Mouse (Mus musculus): ENCODE measurements around the gene Ybx2. TPM values are rescaled to one million over a fixed set of nuclear protein-coding genes. Genes with fewer than 3 reads are reported as not detected.
A peak's percentile ranks its signal among the peaks of the same experiment; 100 is the strongest.

The Ybx2 gene
- total RNA-seq, 2 experiments from 2014 or later = 10.4 to 10.9 TPM

DNA sequence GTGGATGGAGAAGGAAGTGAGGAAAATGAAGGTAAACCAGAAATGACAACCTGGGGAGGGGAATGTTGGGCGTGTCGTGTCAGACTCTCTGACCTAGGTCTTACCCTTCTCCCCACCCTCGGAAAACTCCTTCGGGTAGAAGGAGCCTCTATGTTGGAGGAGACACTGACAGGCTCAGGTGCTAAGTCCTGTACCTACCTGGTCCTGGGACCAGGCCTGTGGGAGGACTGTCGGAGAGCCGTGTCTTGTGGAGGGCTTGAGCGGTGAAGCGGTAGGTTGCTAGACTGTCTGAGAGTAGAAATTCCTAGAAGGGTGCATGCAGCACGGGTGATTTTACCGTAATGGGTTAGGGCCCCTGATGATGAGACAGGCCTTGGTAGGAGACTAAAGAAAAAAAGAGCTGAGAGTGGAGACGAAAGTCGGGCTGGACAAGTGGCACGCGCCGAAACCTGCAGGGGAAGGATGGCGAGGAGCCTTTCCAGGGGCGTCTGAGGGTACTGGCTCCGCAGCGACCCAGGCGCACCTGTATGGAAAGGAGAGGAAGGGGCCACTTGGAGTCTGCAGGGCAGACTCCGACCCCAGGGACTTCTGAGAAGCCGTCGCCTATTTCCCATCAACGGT, 29.2 kb downstream of the Ybx2 start, which contains the start of gene Cldn7:
Cldn7 (plus strand) TSS at position 130 of the 621 bp plus-strand sequence.
- no peak for DNase-seq

- no peak for DNase-seq
Measured at GRCm38 (mm10) chr11:69965271-69966005, 29.8 kb downstream of the Ybx2 start.

GRCm38 (mm10) chr11:69966006-69966859, 30.6 kb downstream of the Ybx2 start:
- DNase-seq = no peak

DNA sequence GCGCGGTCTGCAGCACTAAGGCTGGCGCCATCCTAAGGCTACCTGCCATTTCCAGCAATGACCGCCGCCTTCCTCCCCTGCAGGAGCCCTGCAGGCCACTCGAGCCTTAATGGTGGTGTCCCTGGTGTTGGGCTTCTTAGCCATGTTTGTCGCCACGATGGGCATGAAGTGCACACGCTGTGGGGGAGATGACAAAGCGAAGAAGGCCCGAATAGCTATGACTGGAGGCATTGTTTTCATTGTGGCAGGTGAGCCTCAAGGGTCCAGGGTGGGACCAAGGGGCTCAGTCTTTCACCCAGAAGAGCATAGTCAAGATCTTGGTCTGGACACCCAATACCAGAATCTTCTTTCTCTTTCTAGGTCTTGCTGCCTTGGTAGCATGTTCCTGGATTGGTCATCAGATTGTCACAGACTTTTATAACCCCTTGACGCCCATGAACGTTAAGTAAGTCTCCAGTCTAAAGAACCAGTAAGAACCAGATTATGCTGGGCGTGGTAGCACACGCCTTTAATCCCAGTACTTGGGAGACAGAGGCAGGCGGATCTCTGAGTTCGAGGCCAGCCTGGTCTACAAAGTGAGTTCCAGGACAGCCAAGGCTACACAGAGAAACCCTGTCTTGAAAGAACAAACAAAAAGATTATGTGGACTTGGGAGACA, 31.4 kb downstream of the Ybx2 start:
- DNase-seq = no peak

GRCm38 (mm10) chr11:69968793-69969192, 33.2 kb downstream of the Ybx2 start:
- DNase-seq = no peak

GRCm38 (mm10) chr11:69970222-69970621, 34.6 kb downstream of the Ybx2 start:
- DNase-seq = no peak

- DNase-seq = no peak
Measured at GRCm38 (mm10) chr11:69970775-69971174, 35.2 kb downstream of the Ybx2 start.

GRCm38 (mm10) chr11:69974907-69975306, 39.3 kb downstream of the Ybx2 start:
- no peak for DNase-seq

- DNase-seq = no peak
Measured at GRCm38 (mm10) chr11:69976271-69976670, 40.7 kb downstream of the Ybx2 start.

DNA sequence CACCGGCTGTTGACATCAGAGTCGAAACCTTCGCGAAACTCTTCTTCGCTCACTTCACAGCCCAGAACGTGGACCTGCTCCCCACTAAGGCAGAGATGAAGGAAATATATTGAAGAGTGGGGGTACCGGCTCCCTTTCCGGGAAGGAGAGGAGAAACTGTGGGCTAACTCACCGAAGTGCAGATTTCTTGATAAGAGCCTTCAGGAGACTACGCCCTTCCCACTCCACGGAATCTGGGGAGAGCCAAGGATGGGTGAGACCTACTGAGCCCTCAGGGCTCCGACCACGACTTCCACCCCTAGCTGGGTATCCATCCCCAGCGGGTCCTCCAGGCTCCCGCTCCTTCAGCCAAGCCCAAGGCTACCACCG, 44.2 kb downstream of the Ybx2 start:
- no peak for DNase-seq

DNA sequence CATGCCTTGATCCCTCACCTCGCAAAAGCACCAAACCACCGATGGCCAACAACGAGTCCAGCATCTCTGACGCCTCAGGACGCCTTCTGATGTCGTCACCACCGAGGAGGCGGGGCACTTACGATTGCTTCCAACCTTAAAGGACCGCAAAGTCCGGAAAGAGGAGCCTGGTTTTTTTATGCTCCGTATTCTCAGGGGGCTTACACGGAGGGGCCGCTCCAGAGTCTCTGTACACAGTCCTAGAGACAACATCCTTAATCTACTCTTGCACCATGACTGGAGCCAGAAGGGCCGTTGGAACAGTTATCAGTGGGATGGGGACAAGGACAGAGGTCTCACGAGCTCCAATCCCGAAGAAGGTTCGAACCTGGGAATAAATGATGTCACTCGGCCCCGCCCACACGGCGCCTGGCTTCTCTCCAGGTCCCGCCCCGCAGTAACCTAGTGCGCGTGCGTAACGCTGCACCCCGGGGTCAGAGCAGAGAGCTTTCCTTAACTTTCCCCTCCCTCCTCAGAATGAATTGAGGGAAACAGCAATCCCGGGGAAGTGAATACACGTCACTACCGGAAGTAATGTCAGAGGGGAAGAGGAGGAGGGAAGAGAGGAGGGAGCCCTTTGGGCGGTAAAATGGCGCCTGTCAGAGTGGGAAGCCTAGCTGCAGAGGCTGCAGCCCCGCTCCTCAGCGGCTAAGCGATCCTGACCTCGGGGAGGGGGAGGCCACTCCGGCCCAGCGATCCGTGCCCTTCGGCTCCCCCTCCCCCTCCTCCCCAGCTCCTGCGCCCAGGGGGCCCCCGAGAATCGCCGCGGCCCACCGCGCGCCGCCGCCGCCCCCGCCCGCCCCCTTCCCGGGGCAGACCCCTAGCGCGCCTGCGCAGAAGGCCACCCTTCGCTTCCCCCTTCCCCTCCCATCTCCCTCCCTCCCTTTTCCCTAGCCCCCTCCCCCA, 44.9 kb downstream of the Ybx2 start:
- peak; percentile 97 for DNase-seq

DNA sequence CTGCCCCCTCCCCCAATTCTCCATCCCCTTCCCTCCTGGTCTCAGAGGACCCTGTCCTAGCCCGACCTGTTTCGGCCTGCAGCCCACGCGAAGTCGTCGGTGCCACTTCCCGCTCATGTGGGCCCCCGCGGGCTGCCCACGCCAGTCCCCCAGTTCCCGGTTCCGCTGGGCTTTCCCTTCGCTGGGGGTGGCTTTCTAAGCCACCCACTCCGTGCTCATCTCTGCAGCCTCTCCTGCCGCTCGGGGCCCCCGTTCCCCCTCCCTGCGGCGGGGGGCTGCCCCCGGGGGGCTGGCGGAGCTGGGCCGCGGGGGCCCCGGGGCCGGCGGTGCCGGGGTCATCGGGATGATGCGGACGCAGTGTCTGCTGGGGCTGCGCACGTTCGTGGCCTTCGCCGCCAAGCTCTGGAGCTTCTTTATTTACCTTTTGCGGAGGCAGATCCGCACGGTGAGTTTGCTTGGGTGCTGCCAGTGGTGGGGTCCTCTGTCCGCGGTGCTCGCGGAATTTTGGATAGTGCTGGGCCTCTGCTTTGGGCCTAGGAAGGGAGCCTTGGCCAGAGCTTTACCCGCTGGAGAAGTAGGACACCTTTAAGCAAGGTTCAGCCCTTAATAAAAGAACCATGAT, 45.7 kb downstream of the Ybx2 start, which contains the start of gene Ctdnep1:
Ctdnep1 (plus strand) TSS at position 16 of the 622 bp plus-strand sequence.
- DNase-seq = no peak

GRCm38 (mm10) chr11:69982225-69982624, 46.6 kb downstream of the Ybx2 start, which contains the start of gene Elp5:
Elp5 (minus strand) TSS chr11:69982517.
- no peak for DNase-seq

- peak; percentile 74 for DNase-seq
Measured at GRCm38 (mm10) chr11:69982877-69983276, 47.3 kb downstream of the Ybx2 start.

DNA sequence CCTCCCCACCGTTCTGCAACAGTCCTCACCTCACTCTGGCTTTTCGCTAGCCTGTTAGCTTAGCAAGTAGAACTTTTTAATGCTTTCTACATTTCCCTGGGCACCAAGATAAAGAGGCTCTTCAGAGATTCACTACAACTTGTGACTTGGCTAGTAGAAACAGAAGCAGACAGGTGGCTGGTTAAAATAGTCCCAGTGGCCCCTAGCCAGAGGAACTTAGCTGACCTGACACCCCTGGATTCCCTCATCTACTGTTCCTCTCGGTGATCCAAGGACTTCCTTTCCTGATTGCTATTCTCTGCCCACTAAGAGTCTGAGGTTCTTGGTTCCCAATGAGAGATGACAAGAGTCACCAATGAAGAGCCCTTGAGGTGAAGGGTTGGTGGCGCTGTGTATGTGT, 47.8 kb downstream of the Ybx2 start:
- peak; percentile 71 for DNase-seq

DNA sequence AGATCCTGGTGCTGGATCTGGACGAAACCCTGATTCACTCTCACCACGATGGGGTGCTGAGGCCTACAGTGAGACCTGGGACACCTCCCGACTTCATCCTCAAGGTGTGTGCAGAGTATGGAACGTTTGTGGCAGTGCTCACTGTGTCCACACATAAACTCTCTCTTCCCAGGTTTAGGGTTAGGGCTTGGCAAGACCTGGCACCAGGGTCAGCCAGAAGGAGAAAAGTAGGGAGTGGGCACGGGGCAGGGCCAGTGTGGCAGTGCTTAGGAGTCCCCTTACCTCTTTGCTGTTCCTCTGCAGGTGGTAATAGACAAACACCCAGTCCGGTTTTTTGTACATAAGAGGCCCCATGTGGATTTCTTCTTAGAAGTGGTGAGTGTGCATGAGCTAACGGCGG, 48.8 kb downstream of the Ybx2 start:
- DNase-seq = no peak

DNA sequence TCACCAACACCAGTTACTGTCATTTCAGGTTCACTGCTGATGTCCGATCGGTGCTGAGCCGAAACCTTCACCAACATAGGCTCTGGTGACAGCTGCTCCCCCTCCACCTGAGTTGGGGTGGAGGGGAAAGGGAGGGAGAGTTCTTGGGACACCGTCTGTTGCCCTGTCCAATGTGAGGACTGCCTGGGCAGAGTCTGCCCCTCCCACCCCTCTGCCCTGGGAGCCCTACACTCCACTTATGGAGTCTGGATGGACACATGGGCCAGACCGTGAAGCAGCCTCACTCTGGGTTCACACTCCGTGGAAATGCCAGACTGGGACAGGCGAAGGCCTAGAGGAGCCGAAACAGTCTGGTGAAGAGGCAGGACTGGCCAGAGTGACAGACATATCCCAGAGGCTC, 54.4 kb downstream of the Ybx2 start:
- DNase-seq = no peak
